Mouse (Mus musculus) liver, embryonic 12.5 days (tissue): ENCODE data around the gene Traf2. TPM values are rescaled to one million over a fixed set of nuclear protein-coding genes. Genes with fewer than 3 reads are reported as not detected.
A peak's percentile ranks its signal among the peaks of the same experiment; 100 is the strongest.

Experiments
- ATAC-seq: fragments of 200-750 bp; cut with Nextera tagmentation; 2 replicates; pipeline ENCODE4 v1.8.0; 2017; ENCODE audit warnings: moderate number of reproducible peaks, mild to moderate bottlenecking, moderate library complexity
- H3K27ac ChIP-seq: fragments of 300-500 bp; sonication (generic); 2 replicates; pipeline ENCODE4 v1.5.1; 2016; ENCODE audit warnings: mild to moderate bottlenecking
- H3K27me3 ChIP-seq: fragments of 300-500 bp; sonication (generic); replicated peaks from 2 replicates; pipeline ENCODE4 v1.6.1; 2016; ENCODE audit warnings: mild to moderate bottlenecking, moderate library complexity
- H3K36me3 ChIP-seq: fragments of 300-500 bp; sonication (generic); 2 replicates; pipeline ENCODE4 v1.6.1; 2016; ENCODE audit warnings: mild to moderate bottlenecking, moderate library complexity
- H3K4me1 ChIP-seq: fragments of 300-500 bp; sonication (generic); 2 replicates; pipeline ENCODE4 v1.6.1; 2016
- H3K4me2 ChIP-seq: fragments of 300-500 bp; sonication (generic); 2 replicates; pipeline ENCODE4 v1.6.1; 2016; ENCODE audit warnings: mild to moderate bottlenecking, moderate library complexity
- H3K4me3 ChIP-seq: fragments of 300-500 bp; sonication (generic); 2 replicates; pipeline ENCODE4 v1.5.1; 2016; ENCODE audit warnings: mild to moderate bottlenecking, moderate library complexity
- H3K9ac ChIP-seq: fragments of 300-500 bp; sonication (generic); 2 replicates; pipeline ENCODE4 v1.6.1; 2016; ENCODE audit warnings: mild to moderate bottlenecking, moderate library complexity
- H3K9me3 ChIP-seq: fragments of 300-500 bp; sonication (generic); replicated peaks from 2 replicates; pipeline ENCODE4 v1.6.1; 2016; ENCODE audit warnings: mild to moderate bottlenecking, moderate library complexity
- WGBS: fragments of 180-500 bp; shearing (Covaris S2); methylation state at CpG from one replicate; pipeline ENCODE4 v1.1.7; 2016; ENCODE audit not compliant: insufficient replicate concordance; 5-methylcytosine and 5-hydroxymethylcytosine counted together
- polyA plus RNA-seq: library from polyadenylated mRNA; unstranded; fragments of >200 nt; fragmentation: Nextera tagmentation; extraction: Ambion mirVana; gene quantifications from 2 replicates; pipeline ENCODE4 v1.2.1, GENCODE M21; 2016

Gene Traf2
- polyA plus RNA-seq, 1 experiment from 2014 or later: 24.4 TPM

DNA sequence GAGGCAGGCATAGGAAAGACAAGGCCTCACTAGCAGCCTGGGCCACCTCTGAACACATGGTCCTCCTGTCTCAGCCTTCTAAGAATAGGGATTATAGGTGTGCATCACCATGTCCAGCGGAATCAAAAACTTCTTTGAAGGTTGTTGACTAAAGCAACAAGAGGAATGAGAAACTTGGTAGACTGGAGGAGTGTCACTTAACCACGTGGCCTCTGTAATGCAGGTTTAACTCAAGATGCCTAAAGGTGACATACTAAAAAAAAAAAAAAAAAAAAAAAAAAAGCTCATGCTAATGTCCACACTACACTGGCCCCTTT is 11.9 kb downstream of the Traf2 start:
- H3K27me3 ChIP-seq: no peaks in the 10 kb centered on the region
- peaks cover 8% of the 10 kb centered on the region for H3K4me1 ChIP-seq
- no peak overlapping the region for H3K27ac ChIP-seq
- WGBS: 78% methylated on average over 2 of the region's 2 CpGs
- H3K4me2 ChIP-seq: no peak overlapping the region
- H3K4me3 ChIP-seq: no peak overlapping the region
- no peaks in the 10 kb centered on the region for H3K9me3 ChIP-seq
- peaks cover 96% of the 10 kb centered on the region for H3K36me3 ChIP-seq
- ATAC-seq: no peak
- no peak overlapping the region for H3K9ac ChIP-seq

DNA sequence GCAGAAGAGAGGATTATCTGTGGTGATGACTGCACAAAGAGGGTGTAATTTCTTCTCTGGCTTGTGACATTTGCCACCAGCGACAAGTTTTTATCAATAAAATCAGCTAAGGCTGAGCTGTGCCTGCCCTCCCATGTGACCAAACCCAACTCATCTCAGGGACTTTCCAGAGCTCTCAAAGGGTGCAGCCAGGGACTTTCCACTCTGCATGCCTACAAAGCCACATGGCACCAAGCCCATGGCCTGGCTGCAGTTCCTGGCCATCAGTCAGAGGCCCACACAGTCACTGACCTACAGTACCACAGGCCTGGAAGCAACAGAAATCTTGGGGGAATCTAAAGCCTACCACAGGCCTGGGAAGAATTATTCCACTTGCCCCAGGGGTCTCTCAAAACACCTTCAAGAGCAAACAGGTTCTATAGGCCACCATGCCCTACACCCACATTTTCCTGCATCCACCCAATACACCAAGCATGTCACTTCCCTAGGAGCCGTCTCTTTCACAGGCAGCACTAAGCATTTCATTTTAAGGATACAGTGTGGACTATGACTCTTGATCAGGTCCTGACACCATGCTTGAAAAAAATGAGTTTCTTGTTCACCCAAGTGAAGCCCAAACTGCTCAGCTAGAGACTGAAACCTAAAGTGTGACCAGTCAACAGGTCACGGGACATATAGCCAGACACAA is 12.4 kb downstream of the Traf2 start:
- Histone ChIP-seq H3K36me3 (peaks cover 98% of the 10 kb centered on the region), H3K4me1 (peaks cover 8% of the 10 kb centered on the region), H3K27me3 (no peaks in the 10 kb centered on the region), H3K4me2 (no peak overlapping the region), H3K4me3 (no peak overlapping the region), H3K27ac (no peak overlapping the region), H3K9me3 (no peaks in the 10 kb centered on the region), H3K9ac (no peak overlapping the region)
- 65% methylated on average over 3 of the region's 3 CpGs for WGBS
- ATAC-seq: 0 out of 2 replicates have a peak, but pooled peaks have one; percentile 44

DNA sequence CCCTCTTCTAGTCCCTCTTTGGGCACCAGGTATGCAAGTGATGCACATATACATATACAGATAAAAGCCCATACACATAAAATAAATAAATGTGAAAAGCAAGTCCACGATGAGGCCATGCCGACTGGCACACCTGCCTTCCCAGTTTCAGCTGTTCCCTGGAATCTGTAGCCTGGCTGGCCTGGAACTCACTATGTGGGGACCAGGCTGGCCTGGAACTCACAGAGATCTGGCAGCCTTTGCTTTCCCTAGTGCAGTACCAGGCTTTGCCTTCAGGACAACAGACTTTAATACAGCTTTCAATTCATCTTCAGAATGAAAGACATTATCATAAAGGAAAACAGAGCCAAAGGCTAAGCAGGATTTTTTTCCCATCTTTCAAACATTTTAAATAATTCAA is 13.0 kb downstream of the Traf2 start:
- Histone ChIP-seq H3K27ac (no peak overlapping the region), H3K4me3 (no peak overlapping the region), H3K4me1 (peaks cover 8% of the 10 kb centered on the region), H3K36me3 (peaks cover 98% of the 10 kb centered on the region), H3K9me3 (no peaks in the 10 kb centered on the region), H3K27me3 (no peaks in the 10 kb centered on the region), H3K4me2 (no peak overlapping the region), H3K9ac (no peak overlapping the region)
- 87% methylated on average over 2 of the region's 2 CpGs for WGBS
- ATAC-seq: no peak

DNA sequence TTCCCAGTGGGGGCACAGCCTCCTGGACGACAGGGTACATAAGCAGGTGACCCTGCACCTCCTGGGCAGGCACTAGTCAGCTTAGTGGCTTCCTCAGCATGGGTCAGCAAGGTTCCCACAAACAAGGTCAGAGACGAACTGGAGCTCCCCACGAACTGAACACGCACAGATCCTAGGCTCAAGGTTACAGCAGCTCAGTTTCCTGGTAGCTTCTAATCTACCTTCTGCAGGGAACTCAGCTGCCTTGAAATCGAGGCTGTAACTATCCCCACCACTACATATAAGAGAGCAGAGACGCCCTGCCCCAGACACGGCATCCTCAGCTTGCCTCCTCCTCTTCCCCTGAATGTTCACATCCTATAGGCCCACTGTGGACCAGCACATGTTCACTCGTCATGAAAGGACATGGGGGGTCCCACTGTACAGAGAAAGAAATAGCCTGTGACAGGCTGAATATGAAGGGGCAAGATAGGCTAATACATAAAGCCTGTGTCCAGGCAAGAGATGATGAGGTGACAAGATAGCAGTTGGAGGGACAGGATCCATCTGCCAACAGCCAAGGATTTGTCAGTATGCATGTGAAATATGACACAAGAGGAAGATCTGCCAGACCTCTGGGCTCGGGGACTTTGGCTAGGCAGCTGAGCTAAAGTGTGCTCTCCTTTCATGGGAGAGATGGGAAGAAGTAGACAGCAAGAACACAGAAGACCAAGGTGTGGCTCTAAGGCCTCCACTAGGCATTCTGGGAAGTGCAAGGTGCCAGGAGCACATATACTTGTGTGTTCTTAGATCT is 20.0 kb downstream of the Traf2 start:
- Histone ChIP-seq H3K9me3 (no peaks in the 10 kb centered on the region), H3K4me2 (no peak overlapping the region), H3K27ac (no peak overlapping the region), H3K36me3 (peaks cover 98% of the 10 kb centered on the region), H3K9ac (no peak overlapping the region), H3K4me3 (no peak overlapping the region), H3K27me3 (no peaks in the 10 kb centered on the region), H3K4me1 (no peaks in the 10 kb centered on the region)
- WGBS: 68% methylated on average over 9 of the region's 9 CpGs
- no peak for ATAC-seq

DNA sequence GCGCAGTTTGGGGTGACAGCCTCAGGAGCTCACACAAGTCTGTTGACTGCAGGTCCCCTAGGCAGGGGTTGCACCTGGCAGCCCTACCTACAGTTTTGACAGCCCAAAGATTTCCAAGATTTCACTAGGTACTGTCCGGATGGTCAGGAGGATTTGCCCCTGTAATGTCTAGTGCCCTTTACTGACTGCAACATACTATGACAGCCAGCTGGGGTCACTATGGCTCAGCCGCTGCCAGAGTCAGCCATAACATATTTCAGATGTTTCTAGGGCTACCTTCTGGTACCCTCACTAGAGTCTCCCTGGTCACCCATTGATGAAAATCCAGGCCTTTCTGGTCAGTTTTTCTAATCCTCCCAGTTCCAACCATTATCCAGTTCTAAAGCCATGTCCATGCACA is 36.8 kb downstream of the Traf2 start:
- peaks cover 13% of the 10 kb centered on the region for H3K36me3 ChIP-seq
- H3K9me3 ChIP-seq: no peaks in the 10 kb centered on the region
- no peaks in the 10 kb centered on the region; the same call in 1 of the 2 replicates for H3K27me3 ChIP-seq
- H3K4me2 ChIP-seq: no peak overlapping the region
- no peak overlapping the region for H3K27ac ChIP-seq
- no peak for ATAC-seq
- no peaks in the 10 kb centered on the region for H3K4me1 ChIP-seq
- no peak overlapping the region for H3K4me3 ChIP-seq
- WGBS: 56% methylated on average over 3 of the region's 3 CpGs
- no peak overlapping the region for H3K9ac ChIP-seq

DNA sequence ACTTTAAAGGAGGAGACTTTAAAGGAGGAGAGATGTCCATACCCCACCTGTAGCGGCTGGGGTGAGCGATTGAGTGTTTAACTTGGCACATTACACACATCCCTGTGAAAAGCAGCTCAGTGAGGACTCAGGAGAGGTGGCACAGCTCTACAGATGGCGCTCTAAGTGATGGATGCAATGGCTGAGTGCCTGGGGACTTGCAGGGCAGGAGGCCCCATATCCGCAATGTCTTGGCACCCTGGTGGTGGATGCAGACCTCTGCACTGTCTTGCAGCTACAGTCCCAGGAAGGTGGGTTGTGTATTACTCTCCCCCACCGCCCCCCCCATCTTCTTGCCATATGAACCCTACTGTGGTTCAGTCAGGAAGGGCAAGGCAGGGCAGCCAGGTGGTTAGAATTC is 39.8 kb downstream of the Traf2 start:
- peaks cover 27% of the 10 kb centered on the region for H3K4me1 ChIP-seq
- no peak overlapping the region for H3K4me2 ChIP-seq
- no peak for ATAC-seq
- no peak overlapping the region for H3K27ac ChIP-seq
- no peak overlapping the region for H3K9ac ChIP-seq
- 45% methylated on average over 5 of the region's 5 CpGs for WGBS
- no peaks in the 10 kb centered on the region for H3K27me3 ChIP-seq
- H3K36me3 ChIP-seq: peaks cover 34% of the 10 kb centered on the region
- H3K4me3 ChIP-seq: no peak overlapping the region
- no peaks in the 10 kb centered on the region for H3K9me3 ChIP-seq

DNA sequence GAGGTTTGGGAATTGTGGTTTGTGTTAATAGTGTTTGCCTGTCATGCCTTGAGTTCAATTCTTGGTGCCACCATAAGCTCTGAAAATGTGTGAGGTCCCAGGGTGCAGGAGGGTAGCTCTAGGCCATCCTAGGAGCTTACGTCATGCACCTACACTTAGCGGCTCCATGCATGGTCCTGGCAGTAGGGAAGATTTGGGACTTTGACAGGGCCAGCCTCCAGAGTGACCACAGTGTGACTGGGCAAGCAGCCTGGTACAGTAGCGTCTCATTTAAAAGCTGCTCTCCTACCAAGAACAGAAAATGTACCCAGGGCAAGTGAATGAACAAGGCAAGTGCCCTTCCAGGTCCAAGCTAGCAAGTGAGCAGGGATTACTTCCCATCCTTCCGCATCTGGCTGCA is 40.9 kb downstream of the Traf2 start:
- Histone ChIP-seq H3K27me3 (no peaks in the 10 kb centered on the region), H3K27ac (no peak overlapping the region), H3K36me3 (peaks cover 34% of the 10 kb centered on the region), H3K4me1 (peaks cover 37% of the 10 kb centered on the region), H3K9me3 (no peaks in the 10 kb centered on the region), H3K4me3 (no peak overlapping the region), H3K9ac (no peak overlapping the region), H3K4me2 (no peak overlapping the region)
- ATAC-seq: no peak
- WGBS: 86% methylated on average over 4 of the region's 4 CpGs

DNA sequence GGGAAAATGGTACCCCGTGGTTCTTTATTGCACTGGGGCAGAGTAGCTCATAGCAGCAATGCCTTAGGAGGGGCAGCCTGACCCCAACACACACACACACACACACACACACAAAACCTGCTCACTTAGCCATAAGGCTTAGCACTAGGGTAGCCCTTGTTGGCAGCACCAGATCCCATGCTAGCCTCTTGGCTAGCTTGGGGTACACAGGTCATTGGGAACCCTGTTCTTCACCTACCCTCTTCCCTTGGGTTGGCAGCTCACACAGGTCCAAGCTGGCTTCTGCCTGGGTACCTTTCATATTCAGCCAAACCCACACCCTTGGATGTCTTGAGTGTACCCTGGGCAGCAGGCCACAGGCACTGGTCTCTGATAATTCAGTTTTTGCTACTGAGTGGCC is 41.7 kb downstream of the Traf2 start:
- H3K4me2 ChIP-seq: no peak overlapping the region
- ATAC-seq: no peak
- no peak overlapping the region for H3K9ac ChIP-seq
- peaks cover 41% of the 10 kb centered on the region for H3K4me1 ChIP-seq
- no peaks in the 10 kb centered on the region for H3K9me3 ChIP-seq
- H3K36me3 ChIP-seq: peaks cover 34% of the 10 kb centered on the region
- no peak overlapping the region for H3K27ac ChIP-seq
- H3K27me3 ChIP-seq: no peaks in the 10 kb centered on the region
- 50% methylated on average over 1 of the region's 1 CpGs for WGBS
- H3K4me3 ChIP-seq: no peak overlapping the region

DNA sequence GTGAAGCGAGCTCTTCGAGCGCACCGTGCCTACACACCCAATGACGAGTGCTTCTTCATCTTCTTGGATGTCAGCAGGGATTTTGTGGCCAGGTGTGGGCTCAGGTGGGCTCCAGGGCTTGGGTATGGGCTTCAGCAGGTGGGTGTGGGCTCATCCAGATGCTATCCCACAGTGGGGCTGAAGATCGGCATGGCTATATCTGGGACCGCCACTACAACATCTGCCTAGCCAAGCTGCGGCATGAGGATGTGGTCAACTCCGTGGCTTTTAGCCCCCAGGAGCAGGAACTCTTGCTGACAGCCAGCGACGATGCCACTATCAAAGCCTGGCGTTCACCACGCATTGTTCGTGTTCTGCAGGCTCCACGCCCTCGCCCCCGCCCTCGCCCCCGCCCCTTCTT is 42.2 kb downstream of the Traf2 start:
- H3K27ac ChIP-seq: no peak overlapping the region
- no peak for ATAC-seq
- 70% methylated on average over 19 of the region's 19 CpGs for WGBS

DNA sequence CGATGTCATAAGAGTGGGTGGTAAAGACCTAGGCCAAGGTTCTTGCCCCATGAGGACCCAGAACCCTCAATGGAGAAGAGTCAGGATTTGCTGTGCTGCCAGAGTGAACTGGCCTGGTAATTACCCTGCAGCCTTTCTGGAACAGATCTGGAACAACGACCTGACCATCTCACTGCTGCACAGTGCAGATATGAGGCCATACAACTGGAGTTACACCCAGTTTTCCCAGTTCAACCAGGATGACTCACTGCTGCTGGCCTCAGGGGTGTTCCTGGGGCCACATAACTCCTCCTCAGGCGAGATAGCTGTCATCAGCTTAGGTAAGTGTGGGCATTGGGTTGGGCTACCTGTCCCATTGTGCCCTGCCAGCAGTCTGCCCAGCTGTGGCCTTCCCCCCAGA is 44.0 kb downstream of the Traf2 start:
- 48% methylated on average over 3 of the region's 3 CpGs for WGBS
- H3K4me3 ChIP-seq: peak overlapping the region; percentile 80; the same call in 1 of the 2 replicates
- peaks cover 34% of the 10 kb centered on the region for H3K36me3 ChIP-seq
- H3K4me1 ChIP-seq: peaks cover 54% of the 10 kb centered on the region
- H3K9ac ChIP-seq: peak overlapping the region; percentile 90
- no peaks in the 10 kb centered on the region for H3K9me3 ChIP-seq
- H3K27me3 ChIP-seq: no peaks in the 10 kb centered on the region
- ATAC-seq: peak; percentile 84
- H3K27ac ChIP-seq: peak overlapping the region; percentile 91
- H3K4me2 ChIP-seq: peak overlapping the region; percentile 91

More for the DNA sequence above, 42.2 kb downstream of the Traf2 start:
- Histone ChIP-seq H3K9me3 (no peaks in the 10 kb centered on the region), H3K27me3 (no peaks in the 10 kb centered on the region), H3K9ac (no peak overlapping the region), H3K4me2 (no peak overlapping the region), H3K36me3 (peaks cover 34% of the 10 kb centered on the region), H3K4me1 (peaks cover 44% of the 10 kb centered on the region), H3K4me3 (no peak overlapping the region)

DNA sequence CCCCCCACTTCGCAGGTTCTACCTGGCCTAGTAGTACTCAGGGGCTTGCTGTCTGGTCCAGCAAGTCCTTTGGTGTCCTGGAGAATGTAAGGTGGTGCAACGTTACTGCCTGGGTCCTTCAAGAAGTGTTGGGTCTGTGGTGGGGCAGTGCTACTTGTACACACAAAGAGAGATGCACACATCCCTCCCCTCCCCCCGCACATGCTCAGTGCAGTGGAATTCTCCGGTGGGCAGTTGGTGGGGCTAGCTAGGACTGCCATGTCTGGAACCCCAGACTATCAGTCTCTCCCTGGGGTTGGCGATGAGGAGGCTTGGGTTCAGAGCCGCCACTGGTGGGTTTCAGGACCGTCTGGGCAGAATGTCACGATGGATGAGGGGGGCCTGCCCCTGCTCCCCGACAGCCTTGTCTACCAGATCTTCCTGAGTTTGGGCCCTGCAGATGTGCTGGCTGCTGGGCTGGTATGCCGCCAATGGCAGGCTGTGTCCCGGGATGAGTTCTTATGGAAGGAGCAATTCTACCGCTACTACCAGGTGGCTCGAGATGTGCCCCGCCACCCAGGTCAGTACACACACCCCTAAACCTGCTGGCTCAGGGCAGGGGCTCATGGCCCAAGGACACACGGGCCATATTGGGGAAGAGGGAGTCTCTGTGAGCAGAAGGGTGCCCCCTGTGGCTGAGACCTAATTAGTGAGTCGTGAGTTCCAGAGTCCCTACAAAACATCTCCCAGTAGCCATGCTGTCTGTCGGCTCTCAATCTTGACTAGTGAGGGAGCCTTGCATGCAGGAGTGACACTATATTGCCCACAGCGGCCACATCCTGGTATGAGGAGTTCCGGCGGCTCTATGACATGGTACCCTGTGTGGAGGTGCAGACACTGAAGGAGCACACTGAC is 44.9 kb downstream of the Traf2 start, which contains the start of gene C8g:
Gene C8g (minus strand): TSS at position 127 of the 894 bp plus-strand sequence.
- Histone ChIP-seq H3K9ac (peak within 1 kb of the TSS; percentile 90), H3K27me3 (no peaks in the 10 kb centered on the region), H3K9me3 (no peaks in the 10 kb centered on the region), H3K4me1 (peaks cover 59% of the 10 kb centered on the region), H3K4me3 (peak within 1 kb of the TSS; percentile 80), H3K4me2 (peak within 1 kb of the TSS; percentile 91), H3K36me3 (peaks cover 34% of the 10 kb centered on the region), H3K27ac (peak within 1 kb of the TSS; percentile 91)
- ATAC-seq: no peak
- 70% methylated on average over 20 of the region's 20 CpGs for WGBS
